Mouse (Mus musculus) right cerebral cortex, adult 18-20 months (tissue): Measurements from ENCODE around the gene Necap2.

Experiments used
- DNase-seq: peaks from one replicate; pipeline ENCODE4 v3.0.0; 2022; ENCODE audit warnings: mixed read lengths

Necap2 gene

GRCm38 (mm10) chr4:141077681-141078509 is at the start of gene Necap2:
Necap2 (minus strand) TSS chr4:141078357.
- peak; percentile 95 for DNase-seq

DNA sequence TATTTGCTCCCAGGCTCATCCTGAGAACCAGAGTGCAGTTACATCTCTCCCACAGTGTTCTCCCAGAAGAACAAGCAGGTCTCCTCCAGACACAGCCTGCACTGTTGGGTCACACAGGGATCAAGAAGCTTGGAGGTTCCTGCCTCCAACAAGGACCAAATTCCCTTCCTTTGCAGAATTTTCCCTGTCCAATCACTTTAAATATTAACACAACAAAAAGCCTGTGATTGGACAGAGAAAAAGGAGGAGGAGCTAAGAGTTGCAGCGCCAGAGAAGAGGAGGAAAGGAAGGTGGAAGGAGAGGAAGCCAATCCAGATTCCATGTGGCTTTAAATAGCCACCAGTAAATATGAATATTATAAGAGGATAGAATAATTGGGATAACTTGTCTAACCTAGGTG is 44.9 kb upstream of the Necap2 start:
- DNase-seq: no peak

DNA sequence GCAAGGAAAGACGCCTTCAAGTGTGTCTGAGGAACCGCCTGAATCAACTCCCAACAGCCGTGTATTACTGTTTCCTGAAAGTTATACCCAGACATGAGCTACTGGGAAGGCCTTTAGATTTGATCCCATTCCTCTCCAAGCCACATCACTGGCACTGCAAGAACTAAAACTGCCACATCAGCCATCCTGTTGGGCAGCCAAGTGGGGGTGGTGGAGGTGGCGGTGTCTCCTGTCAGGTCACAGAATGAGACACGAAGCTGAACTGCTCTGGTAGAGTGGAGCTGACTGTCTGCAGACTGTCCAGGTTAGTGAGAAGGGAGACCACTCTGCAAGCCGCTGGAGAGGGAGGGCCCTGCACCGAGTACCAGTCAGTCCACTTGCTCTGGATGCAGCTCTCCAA is 44.5 kb upstream of the Necap2 start:
- DNase-seq: no peak

DNA sequence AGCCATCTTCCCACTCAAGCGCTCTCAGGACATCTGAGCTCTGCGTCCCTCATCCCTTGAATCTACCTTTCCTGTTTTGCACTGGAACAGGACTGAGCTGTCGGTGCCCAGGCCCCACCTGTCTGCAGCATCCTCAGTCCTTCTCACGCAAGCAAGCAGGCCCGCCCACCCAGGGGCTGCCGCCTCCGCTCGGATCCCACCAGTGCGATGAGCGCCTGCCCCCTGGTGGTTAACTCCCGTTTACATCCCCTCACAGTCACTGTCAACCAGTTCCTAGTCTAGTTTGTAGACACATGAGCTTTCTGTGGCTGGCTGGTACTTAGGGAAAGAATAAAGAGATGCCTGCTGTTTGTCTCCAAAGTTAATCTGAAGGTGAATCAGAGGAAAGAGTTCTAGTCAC is 42.5 kb upstream of the Necap2 start:
- peak; percentile 71 for DNase-seq

- DNase-seq: no peak
Observed at GRCm38 (mm10) chr4:141118691-141119090, 40.5 kb upstream of the Necap2 start.

GRCm38 (mm10) chr4:141115398-141115797 is 37.2 kb upstream of the Necap2 start:
- no peak for DNase-seq

- DNase-seq: peak; percentile 48
Observed at GRCm38 (mm10) chr4:141114521-141114981, 36.4 kb upstream of the Necap2 start.

GRCm38 (mm10) chr4:141113831-141114230 is 35.7 kb upstream of the Necap2 start:
- DNase-seq: no peak

DNA sequence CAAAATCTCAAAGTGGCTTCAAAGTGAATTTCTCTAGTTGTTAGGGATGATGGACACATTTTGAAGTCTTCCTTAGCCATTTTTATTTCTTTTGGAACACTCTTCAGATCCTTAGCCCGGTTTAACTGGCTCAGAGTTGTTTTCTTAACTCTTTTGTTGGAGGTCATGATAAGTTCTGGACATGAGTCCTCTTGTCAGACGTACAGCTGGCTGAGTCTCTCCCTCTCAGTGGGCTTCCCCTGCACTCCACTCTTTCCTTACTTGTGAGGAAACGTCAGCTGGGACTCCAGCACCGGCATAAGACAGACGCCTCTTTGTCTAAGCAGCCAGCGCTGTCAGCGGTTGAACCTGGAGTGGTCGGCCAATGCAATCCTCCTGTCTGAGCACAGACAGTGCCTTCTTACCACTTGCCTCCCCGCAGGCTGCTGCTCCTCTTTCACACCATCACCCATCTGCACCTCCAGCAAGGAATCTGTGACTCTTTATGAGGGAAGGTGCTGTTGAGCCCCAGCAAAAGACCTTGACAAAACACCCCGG is 30.1 kb upstream of the Necap2 start:
- DNase-seq: no peak

GRCm38 (mm10) chr4:141106526-141107183 is 28.5 kb upstream of the Necap2 start:
- DNase-seq: no peak

GRCm38 (mm10) chr4:141101855-141102254 is 23.7 kb upstream of the Necap2 start:
- DNase-seq: no peak

- no peak for DNase-seq
Observed at GRCm38 (mm10) chr4:141101291-141101690, 23.1 kb upstream of the Necap2 start.

DNA sequence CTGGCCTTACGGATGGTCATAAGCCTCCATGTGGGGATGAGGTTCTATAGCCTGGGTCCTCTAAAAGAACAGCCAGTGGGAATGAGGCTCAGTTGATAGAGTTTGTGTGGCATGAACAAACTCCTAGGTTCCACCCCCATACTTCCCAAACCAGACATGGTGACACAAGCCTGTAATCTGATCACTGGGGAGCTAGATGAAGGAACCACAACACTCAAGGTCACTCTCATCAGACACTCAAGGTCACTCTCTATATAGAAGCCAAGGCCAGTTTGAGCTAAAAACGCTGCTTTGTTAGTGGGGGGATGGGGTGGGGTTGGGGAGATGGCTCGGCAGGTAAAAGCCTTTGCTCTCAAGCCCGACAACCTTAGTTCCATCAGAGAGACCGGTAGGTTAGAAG is 21.8 kb upstream of the Necap2 start:
- DNase-seq: no peak

GRCm38 (mm10) chr4:141098935-141099334 is 20.8 kb upstream of the Necap2 start:
- no peak for DNase-seq

DNA sequence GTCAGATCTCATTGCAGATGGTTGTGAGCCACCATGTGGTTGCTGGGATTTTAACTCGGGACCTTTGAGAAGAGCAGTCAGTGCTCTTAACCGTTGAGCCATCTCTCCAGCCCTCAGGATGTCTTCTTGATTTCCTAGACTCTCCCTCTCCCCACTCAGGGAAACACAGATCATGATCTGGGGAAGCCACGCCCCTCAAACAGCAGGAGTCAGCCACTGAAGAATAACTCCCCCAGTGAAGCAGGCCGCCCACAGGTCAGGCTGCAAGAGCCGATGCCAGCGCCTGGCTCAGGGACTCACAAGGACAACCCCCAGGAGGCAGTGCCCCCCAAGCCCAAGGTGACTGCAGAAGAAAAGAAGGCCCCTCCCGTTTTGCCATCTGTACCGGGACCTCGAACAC is 18.6 kb upstream of the Necap2 start:
- DNase-seq: no peak

DNA sequence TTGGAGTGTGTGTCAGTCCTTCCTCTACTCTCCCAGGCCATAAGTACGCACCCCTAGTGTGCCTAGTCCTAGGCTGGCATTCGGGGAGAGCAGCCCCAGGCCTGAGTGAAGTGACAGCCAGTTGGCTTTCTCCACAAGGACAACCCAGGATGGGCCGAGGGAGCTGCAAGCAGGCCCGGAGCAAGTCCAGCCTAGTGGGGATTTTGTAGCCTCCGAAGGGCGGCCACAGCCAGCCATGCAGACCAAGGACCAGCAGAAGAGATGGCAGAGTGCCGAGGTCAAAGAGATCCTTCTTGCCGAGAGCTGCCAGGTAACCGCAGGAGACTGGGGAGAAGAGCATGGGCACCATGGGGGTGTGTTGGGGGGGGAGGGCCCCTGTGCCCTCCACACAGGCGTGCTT is 16.9 kb upstream of the Necap2 start:
- no peak for DNase-seq

- DNase-seq: peak; percentile 61
Observed at GRCm38 (mm10) chr4:141088714-141089113, 10.6 kb upstream of the Necap2 start.

GRCm38 (mm10) chr4:141088033-141088432 is 9.9 kb upstream of the Necap2 start, which contains the start of gene Spata21:
Spata21 (plus strand) TSS chr4:141088333.
- DNase-seq: no peak

GRCm38 (mm10) chr4:141086862-141087261 is 8.7 kb upstream of the Necap2 start:
- no peak for DNase-seq

GRCm38 (mm10) chr4:141078510-141079137 is 467 bp upstream of the Necap2 start:
- no peak for DNase-seq

- DNase-seq: no peak
Observed at GRCm38 (mm10) chr4:141076761-141077506, 1.2 kb downstream of the Necap2 start.

DNA sequence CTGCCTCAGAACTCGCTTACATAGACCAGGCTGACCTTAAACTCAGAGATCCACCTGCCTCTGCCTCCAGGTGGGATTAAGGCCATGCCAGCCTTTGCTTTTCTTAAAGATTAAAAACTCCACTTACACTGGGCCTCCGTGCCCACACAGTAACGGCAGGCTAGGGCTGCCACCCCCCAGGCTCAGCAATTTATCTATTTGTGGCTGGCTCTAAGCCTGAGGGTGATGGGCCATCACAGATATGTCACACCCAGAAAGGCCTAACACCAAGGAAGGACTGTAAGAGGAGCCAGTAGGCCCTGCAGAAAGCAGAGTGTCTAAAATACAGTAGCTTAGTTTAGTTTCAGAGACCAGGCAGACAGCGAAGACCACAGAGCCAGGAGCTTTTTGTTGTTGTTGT is 4.0 kb downstream of the Necap2 start:
- DNase-seq: no peak

GRCm38 (mm10) chr4:141073661-141074060 is 4.5 kb downstream of the Necap2 start:
- DNase-seq: peak; percentile 81
